Mouse (Mus musculus) small intestine, adult 2 months (tissue): ENCODE results near the gene Susd6. TPM values are rescaled to one million over a fixed set of nuclear protein-coding genes. Genes with fewer than 3 reads are reported as not detected.

Experiments
- H3K27ac ChIP-seq: fragments of 200-500 bp; 2 replicates; pipeline ENCODE4 v1.5.1; 2012; ENCODE audit warnings: low read depth, low read length, control low read depth, inconsistent platforms; ENCODE audit not compliant: insufficient read depth
- H3K27me3 ChIP-seq: fragments of 200-500 bp; 2 replicates; pipeline ENCODE4 v1.6.1; 2012; ENCODE audit warnings: mild to moderate bottlenecking, moderate library complexity, low read length, inconsistent platforms; ENCODE audit not compliant: control insufficient read depth, insufficient read depth
- H3K36me3 ChIP-seq: fragments of 200-500 bp; 2 replicates; pipeline ENCODE4 v1.6.1; 2012; ENCODE audit warnings: mild to moderate bottlenecking, low read length, control low read depth, inconsistent platforms; ENCODE audit not compliant: control insufficient read depth, insufficient read depth
- H3K4me1 ChIP-seq: fragments of 200-500 bp; 2 replicates; pipeline ENCODE4 v1.6.1; 2012; ENCODE audit warnings: low read length, inconsistent platforms, mixed read lengths; ENCODE audit not compliant: control insufficient read depth, insufficient read depth, insufficient read length
- H3K4me3 ChIP-seq: fragments of 200-500 bp; 2 replicates; pipeline ENCODE4 v1.5.1; 2012; ENCODE audit warnings: low read depth, mild to moderate bottlenecking, control low read depth, inconsistent platforms, low read length, moderate library complexity
- CTCF ChIP-seq: fragments of 200-500 bp; IDR thresholded peaks from 2 replicates; pipeline ENCODE4 v1.5.1; 2012; ENCODE audit warnings: low read depth, mild to moderate bottlenecking, control low read depth, inconsistent platforms, low read length, moderate library complexity, mixed read lengths; ENCODE audit not compliant: insufficient replicate concordance, insufficient read length; ENCODE audit errors: extremely low read depth
- POLR2A ChIP-seq: fragments of 200-500 bp; IDR thresholded peaks from 2 replicates; pipeline ENCODE4 v1.6.1; 2012; ENCODE audit warnings: low read depth, mild to moderate bottlenecking, control low read depth, inconsistent platforms, low read length, moderate library complexity
- WGBS: fragments of 180-500 bp; shearing (Covaris S2); methylation state at CpG from one replicate; pipeline ENCODE4 v1.1.7; 2018; 5-methylcytosine and 5-hydroxymethylcytosine counted together
- polyA plus RNA-seq: library from polyadenylated mRNA; depleted of rRNA; stranded (reverse); fragments of >200 nt; gene quantifications from 2 replicates; pipeline ENCODE4 v1.2.3, GENCODE M21; 2012; rRNA removed

Susd6 gene
- polyA plus RNA-seq, 1 experiment: 54.9 TPM

DNA sequence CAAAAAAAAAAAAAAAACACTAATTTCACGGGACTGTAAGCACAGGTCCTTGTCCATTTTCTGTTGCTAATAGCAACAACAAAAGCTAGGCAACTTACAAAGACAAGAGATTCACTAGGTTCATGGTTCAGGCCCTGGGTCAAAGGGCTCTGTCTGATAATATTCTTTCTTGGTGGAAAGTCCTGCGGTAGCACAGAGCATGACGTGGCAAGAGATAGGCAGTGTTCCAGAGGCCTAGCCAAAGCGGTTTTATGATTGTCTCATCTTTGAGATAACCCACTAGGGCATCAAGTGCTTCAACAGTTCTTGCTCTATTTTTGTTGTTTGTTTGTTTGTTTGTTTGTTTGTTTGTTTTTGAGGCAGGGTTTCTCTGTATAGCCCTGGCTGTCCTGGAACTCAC is 136.2 kb downstream of the Susd6 start:
- peak overlapping the region; percentile 61; the same call in 1 of the 2 replicates for H3K27ac ChIP-seq

GRCm38 (mm10) chr12:80927518-80927917 is 137.2 kb downstream of the Susd6 start:
- Histone ChIP-seq H3K27ac (peak overlapping the region; percentile 53; the same call in 1 of the 2 replicates), H3K27me3 (no peaks in the 10 kb centered on the region), H3K36me3 (no peaks in the 10 kb centered on the region), H3K4me3 (no peak overlapping the region), H3K4me1 (peaks cover 31% of the 10 kb centered on the region; the same call in 1 of the 2 replicates)
- TF ChIP-seq CTCF: no peak
- TF ChIP-seq POLR2A: no peak
- WGBS: 81% methylated on average over 1 of the region's 1 CpGs

More for the DNA sequence above, 136.2 kb downstream of the Susd6 start:
- no peaks in the 10 kb centered on the region for H3K27me3 ChIP-seq
- peaks cover 28% of the 10 kb centered on the region; the same call in 1 of the 2 replicates for H3K4me1 ChIP-seq
- no peak for TF ChIP-seq POLR2A
- TF ChIP-seq CTCF: no peak
- 25% methylated on average over 4 of the region's 4 CpGs for WGBS
- no peaks in the 10 kb centered on the region for H3K36me3 ChIP-seq
- H3K4me3 ChIP-seq: no peak overlapping the region

GRCm38 (mm10) chr12:80928881-80929280 is 138.6 kb downstream of the Susd6 start:
- WGBS: 29% methylated on average over 3 of the region's 3 CpGs
- TF ChIP-seq CTCF: no peak
- no peak for TF ChIP-seq POLR2A

DNA sequence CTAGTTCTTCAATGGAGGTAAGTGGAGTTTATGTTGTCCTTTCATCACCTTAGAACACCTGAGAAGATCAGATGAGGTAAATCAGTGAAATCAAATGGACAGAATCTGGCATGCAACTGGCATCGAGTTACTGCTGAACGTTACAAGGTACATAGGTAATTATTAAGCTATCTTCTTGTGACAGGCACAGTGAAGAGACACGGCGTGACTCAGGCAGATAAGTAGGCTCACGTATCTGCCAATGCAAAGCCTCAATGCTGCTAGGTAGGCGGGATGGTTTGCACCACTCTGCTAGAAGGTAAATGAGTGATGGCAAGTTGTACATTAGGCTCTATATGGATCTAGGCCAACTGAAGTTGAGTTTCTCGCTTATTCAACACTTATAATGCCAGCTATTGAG is 139.8 kb downstream of the Susd6 start:
- no peak overlapping the region for H3K4me3 ChIP-seq
- H3K27ac ChIP-seq: peak overlapping the region; percentile 75
- no peaks in the 10 kb centered on the region for H3K36me3 ChIP-seq
- WGBS: 27% methylated on average over 7 of the region's 7 CpGs
- H3K4me1 ChIP-seq: peaks cover 21% of the 10 kb centered on the region; the same call in 1 of the 2 replicates
- H3K27me3 ChIP-seq: no peaks in the 10 kb centered on the region
- TF ChIP-seq POLR2A (no peak), CTCF (no peak)

More at GRCm38 (mm10) chr12:80928881-80929280, 138.6 kb downstream of the Susd6 start:
- Histone ChIP-seq H3K36me3 (no peaks in the 10 kb centered on the region), H3K27me3 (no peaks in the 10 kb centered on the region), H3K4me1 (peaks cover 25% of the 10 kb centered on the region; the same call in 1 of the 2 replicates), H3K27ac (peak overlapping the region; percentile 100), H3K4me3 (no peak overlapping the region)

Other genes with a start within 250 kb of the Susd6 start
- 50.2 and 80.9 TPM in 2 replicates for gene Slc39a9, start 146.6 kb upstream of the Susd6 start, polyA plus RNA-seq
- gene Erh, start 146.2 kb upstream of the Susd6 start, polyA plus RNA-seq: 8.7 and 9.8 TPM in 2 replicates
- gene Plekhd1, start 97.9 kb upstream of the Susd6 start, polyA plus RNA-seq: 0.23 and 0.41 TPM in 2 replicates
- gene Ccdc177, start 29.8 kb upstream of the Susd6 start, polyA plus RNA-seq: 0.03 and 0.10 TPM in 2 replicates
- 90.3 and 250 TPM in 2 replicates for gene Srsf5, start 155.0 kb downstream of the Susd6 start, polyA plus RNA-seq
- gene Slc10a1, start 178.2 kb downstream of the Susd6 start, polyA plus RNA-seq: not detected in 2 replicates
- 3.8 and 4.4 TPM in 2 replicates for gene Smoc1, start 236.3 kb downstream of the Susd6 start, polyA plus RNA-seq